Mouse (Mus musculus) G1E (cell line): ENCODE data around the gene Tbc1d30. TPM values are rescaled to one million over a fixed set of nuclear protein-coding genes. Genes with fewer than 3 reads are reported as not detected.

Experiments
- ATAC-seq: 2 replicates; pipeline ENCODE4 v1.8.0; 2016; ENCODE audit warnings: mild to moderate bottlenecking; ENCODE audit not compliant: insufficient number of reproducible peaks, poor library complexity, low FRiP score, severe bottlenecking; ENCODE audit errors: extremely low read depth
- DNase-seq: peaks from one replicate; pipeline ENCODE4 v3.0.0; 2012; ENCODE audit warnings: low spot score
- H3K27me3 ChIP-seq: 2 replicates; pipeline ENCODE4 v1.6.1; 2012; ENCODE audit warnings: mild to moderate bottlenecking, low read length, inconsistent platforms; ENCODE audit not compliant: insufficient read depth
- H3K36me3 ChIP-seq: replicated peaks from 2 replicates; pipeline ENCODE3; 2012; ENCODE audit warnings: mild to moderate bottlenecking, inconsistent platforms
- H3K4me1 ChIP-seq: 2 replicates; pipeline ENCODE4 v1.6.1; 2012; ENCODE audit warnings: low read depth, low read length, inconsistent platforms, mixed read lengths; ENCODE audit not compliant: insufficient read depth
- H3K4me3 ChIP-seq: 2 replicates; pipeline ENCODE4 v1.5.1; 2012; ENCODE audit warnings: low read depth, mild to moderate bottlenecking, inconsistent platforms, low read length, moderate library complexity, mixed read lengths
- H3K9me3 ChIP-seq: replicated peaks from 2 replicates; pipeline ENCODE4 v1.6.1; 2012; ENCODE audit warnings: inconsistent platforms
- CTCF ChIP-seq: IDR thresholded peaks from 2 replicates; pipeline ENCODE4 v1.5.1; 2012; ENCODE audit warnings: low read depth, low read length, inconsistent platforms, mixed read lengths
- GATA1 ChIP-seq: IDR thresholded peaks from 2 replicates; pipeline ENCODE4 v1.6.1; 2012; ENCODE audit warnings: borderline replicate concordance, low read length, inconsistent platforms, mixed read lengths
- GATA2 ChIP-seq: IDR thresholded peaks from 2 replicates; pipeline ENCODE4 v1.6.1; 2012; ENCODE audit warnings: low read depth, low read length, inconsistent platforms, borderline replicate concordance
- POLR2AphosphoS5 ChIP-seq: IDR thresholded peaks from 2 replicates; pipeline ENCODE4 v1.6.1; 2012; ENCODE audit warnings: low read depth, low read length, inconsistent platforms; ENCODE audit not compliant: insufficient replicate concordance
- TAL1 ChIP-seq: conservative IDR thresholded peaks from 2 replicates; pipeline ENCODE4 v1.6.1; 2012; ENCODE audit warnings: low read depth, low read length, inconsistent platforms, mixed read lengths
- polyA plus RNA-seq: library from polyadenylated mRNA; stranded (reverse); fragments of >175 nt; gene quantifications from 2 replicates; pipeline ENCODE4 v1.2.3, GENCODE M21; 2012
- total RNA-seq, 2 experiments: library from RNA; stranded (forward) in 1 of 2; stranded (reverse) in 1 of 2; fragments of 200-1000 nt in 1 of 2; fragments of >200 nt in 1 of 2; fragmentation: Nextera tagmentation in 1 of 2; gene quantifications; 2 replicates each; pipeline ENCODE4 v1.2.3; 2014 to 2017

Tbc1d30 gene
- total and polyA plus RNA-seq, 3 experiments = under 0.01 TPM; not detected in 2

- Histone ChIP-seq H3K4me3 (no peak overlapping the region), H3K4me1 (no peaks in the 10 kb centered on the region), H3K36me3 (no peaks in the 10 kb centered on the region), H3K9me3 (peaks cover 76% of the 10 kb centered on the region), H3K27me3 (no peaks in the 10 kb centered on the region)
- ATAC-seq (no peak), DNase-seq (no peak)
- TF ChIP-seq GATA1 (no peak), GATA2 (no peak), CTCF (no peak), POLR2AphosphoS5 (no peak), TAL1 (no peak)
Observed at GRCm38 (mm10) chr10:121247545-121247944, 103.5 kb downstream of the Tbc1d30 start.

GRCm38 (mm10) chr10:121246971-121247370, 104.1 kb downstream of the Tbc1d30 start:
- ATAC-seq (no peak), DNase-seq (no peak)
- TF ChIP-seq GATA1 (no peak), CTCF (no peak), TAL1 (no peak), POLR2AphosphoS5 (no peak), GATA2 (no peak)
- Histone ChIP-seq H3K4me1 (no peaks in the 10 kb centered on the region), H3K9me3 (peaks cover 75% of the 10 kb centered on the region), H3K27me3 (no peaks in the 10 kb centered on the region), H3K4me3 (no peak overlapping the region), H3K36me3 (no peaks in the 10 kb centered on the region)

DNA sequence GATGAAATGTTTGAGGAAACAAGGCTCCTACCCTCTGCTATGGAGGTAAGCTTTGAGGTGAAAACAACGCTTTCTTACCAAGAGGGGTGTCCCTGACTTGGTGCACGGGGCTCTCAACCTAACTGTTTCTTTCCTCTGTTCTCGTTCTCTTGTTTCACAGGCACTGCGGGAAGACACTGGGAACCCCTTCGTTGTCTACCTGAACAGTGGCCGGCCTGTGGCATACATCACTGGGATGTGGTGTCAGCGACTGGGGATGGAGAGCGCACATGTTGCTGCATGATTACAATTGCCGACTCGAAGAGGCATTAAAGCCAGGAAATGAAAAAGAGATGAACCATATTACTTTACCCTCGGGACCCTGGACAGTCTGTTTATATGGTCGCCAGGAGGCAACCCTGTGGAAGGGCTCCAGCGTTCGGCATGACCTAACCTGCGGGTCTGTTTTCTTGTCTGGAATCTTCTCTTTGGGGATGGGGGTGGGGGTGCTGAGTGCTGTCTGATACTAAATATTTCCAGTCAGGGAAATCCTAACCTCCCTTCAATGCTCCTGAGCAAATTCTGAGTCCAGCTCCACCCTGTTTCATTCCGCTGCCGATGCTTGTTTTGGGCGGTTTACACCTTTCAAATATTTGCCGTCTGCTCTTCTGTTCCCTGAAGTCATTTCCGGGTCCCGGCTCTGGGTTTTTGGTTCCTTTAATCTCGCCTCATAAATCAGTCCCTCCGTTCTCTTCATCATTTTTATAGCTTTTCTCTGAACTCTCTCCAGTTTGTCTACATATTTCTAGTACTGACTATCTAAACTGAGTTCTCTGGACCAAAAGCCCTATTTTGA, 107.5 kb downstream of the Tbc1d30 start:
- DNase-seq (no peak), ATAC-seq (no peak)
- Histone ChIP-seq H3K4me1 (no peaks in the 10 kb centered on the region), H3K4me3 (no peak overlapping the region), H3K36me3 (no peaks in the 10 kb centered on the region), H3K9me3 (peaks cover 71% of the 10 kb centered on the region), H3K27me3 (no peaks in the 10 kb centered on the region)
- TF ChIP-seq CTCF (no peak), POLR2AphosphoS5 (no peak), TAL1 (no peak), GATA1 (no peak), GATA2 (no peak)

DNA sequence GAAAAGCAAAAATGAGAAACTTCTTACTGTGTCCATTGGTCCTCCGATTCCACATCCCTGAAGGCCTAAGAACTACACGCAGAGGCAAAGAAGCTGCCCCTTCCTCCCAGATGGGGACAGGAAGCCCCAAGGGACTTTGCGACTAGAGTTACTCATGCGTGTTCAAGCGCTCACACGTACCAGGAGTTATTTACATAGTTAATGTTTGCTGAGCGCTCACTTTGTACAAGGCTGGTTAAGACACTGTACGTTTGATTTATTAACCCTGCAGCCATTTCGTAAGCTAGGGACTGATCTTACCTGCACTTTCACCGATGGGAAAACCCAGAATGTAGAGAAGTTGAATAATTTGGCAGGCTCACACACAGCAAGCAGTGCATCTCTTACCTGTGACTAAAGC, 108.5 kb downstream of the Tbc1d30 start:
- DNase-seq (no peak), ATAC-seq (no peak)
- no peak for TF ChIP-seq GATA2
- Histone ChIP-seq H3K4me3 (no peak overlapping the region), H3K36me3 (no peaks in the 10 kb centered on the region), H3K9me3 (peaks cover 75% of the 10 kb centered on the region), H3K27me3 (no peaks in the 10 kb centered on the region), H3K4me1 (no peaks in the 10 kb centered on the region)

GRCm38 (mm10) chr10:121239065-121239464, 112.0 kb downstream of the Tbc1d30 start:
- DNase-seq (no peak), ATAC-seq (no peak)
- no peak for TF ChIP-seq GATA2
- no peak for TF ChIP-seq POLR2AphosphoS5
- no peak for TF ChIP-seq TAL1
- no peak for TF ChIP-seq GATA1
- TF ChIP-seq CTCF = no peak
- Histone ChIP-seq H3K9me3 (peaks cover 68% of the 10 kb centered on the region), H3K36me3 (no peaks in the 10 kb centered on the region), H3K4me1 (no peaks in the 10 kb centered on the region), H3K4me3 (no peak overlapping the region), H3K27me3 (no peaks in the 10 kb centered on the region)

- no peak for ATAC-seq
- TF ChIP-seq CTCF (no peak), GATA2 (no peak), TAL1 (no peak), POLR2AphosphoS5 (no peak), GATA1 (no peak)
- Histone ChIP-seq H3K9me3 (peaks cover 69% of the 10 kb centered on the region), H3K27me3 (no peaks in the 10 kb centered on the region), H3K4me1 (no peaks in the 10 kb centered on the region), H3K36me3 (no peaks in the 10 kb centered on the region), H3K4me3 (no peak overlapping the region)
- no peak for DNase-seq
Observed at GRCm38 (mm10) chr10:121238551-121238950, 112.5 kb downstream of the Tbc1d30 start.
